Mouse (Mus musculus) ES-Bruce4 (cell line): ENCODE data around the gene Thap4. TPM values are rescaled to one million over a fixed set of nuclear protein-coding genes. Genes with fewer than 3 reads are reported as not detected.
"Not testable (repeated sequence)": the region's sequence is repeated elsewhere in the genome, so short reads cannot be mapped to it uniquely, and the experiment has no call there.

Experiments
- H3K27ac ChIP-seq: 2 replicates; pipeline ENCODE4 v1.5.1; 2012; ENCODE audit warnings: low read length, inconsistent platforms; ENCODE audit not compliant: insufficient read depth
- H3K27me3 ChIP-seq: 2 replicates; pipeline ENCODE4 v1.6.1; 2012; ENCODE audit warnings: mild to moderate bottlenecking, low read length, inconsistent platforms; ENCODE audit not compliant: control insufficient read depth, poor library complexity, insufficient read depth, severe bottlenecking
- H3K36me3 ChIP-seq: 2 replicates; pipeline ENCODE4 v1.6.1; 2012; ENCODE audit warnings: inconsistent platforms, mild to moderate bottlenecking, low read length, moderate library complexity; ENCODE audit not compliant: control insufficient read depth, poor library complexity, insufficient read depth, severe bottlenecking
- H3K4me1 ChIP-seq: one replicate; pipeline ENCODE4 v1.8.1; 2011; ENCODE audit warnings: low read length; ENCODE audit not compliant: control insufficient read depth, insufficient read depth
- H3K4me3 ChIP-seq: 2 replicates; pipeline ENCODE4 v1.5.1; 2011; ENCODE audit warnings: low read depth, mild to moderate bottlenecking, low read length
- H3K9ac ChIP-seq: 2 replicates; pipeline ENCODE4 v1.6.1; 2012; ENCODE audit warnings: low read depth, mild to moderate bottlenecking, inconsistent platforms; ENCODE audit not compliant: poor library complexity, severe bottlenecking
- H3K9me3 ChIP-seq: replicated peaks from 2 replicates; pipeline ENCODE4 v1.6.1; 2012; ENCODE audit warnings: mild to moderate bottlenecking, low read length, inconsistent platforms; ENCODE audit not compliant: control insufficient read depth, poor library complexity, insufficient read depth, severe bottlenecking
- CTCF ChIP-seq: IDR thresholded peaks from one replicate; pipeline ENCODE4 v1.8.1; 2011; ENCODE audit warnings: low read depth, low read length
- EP300 ChIP-seq: IDR thresholded peaks from 2 replicates; pipeline ENCODE4 v1.6.1; 2011; ENCODE audit warnings: low read depth, low read length; ENCODE audit not compliant: insufficient read depth
- POLR2A ChIP-seq: IDR thresholded peaks from one replicate; pipeline ENCODE4 v1.8.1; 2011; ENCODE audit warnings: low read length; ENCODE audit not compliant: insufficient read depth
- polyA plus RNA-seq: library from polyadenylated mRNA; stranded (reverse); fragments of >200 nt; gene quantifications from 2 replicates; pipeline ENCODE4 v1.2.4, GENCODE M21; 2011; ENCODE audit warnings: low read depth; ENCODE audit not compliant: missing spikeins, insufficient read depth, insufficient read length

Gene Thap4
- polyA plus RNA-seq, 1 experiment = 51.5 TPM

GRCm38 (mm10) chr1:93678386-93678785, 76.3 kb downstream of the Thap4 start:
- no peaks in the 10 kb centered on the region for H3K4me1 ChIP-seq
- H3K27ac ChIP-seq = no peak overlapping the region
- H3K4me3 ChIP-seq = no peak overlapping the region
- no peak overlapping the region for H3K9ac ChIP-seq
- H3K27me3 ChIP-seq = no peaks in the 10 kb centered on the region
- no peaks in the 10 kb centered on the region for H3K36me3 ChIP-seq
- 0 out of 2 replicates have a peak, but pooled peaks cover 5% of the 10 kb centered on the region for H3K9me3 ChIP-seq
- TF ChIP-seq EP300 = no peak
- TF ChIP-seq POLR2A = no peak

- no peak overlapping the region for H3K9ac ChIP-seq
- H3K9me3 ChIP-seq = no peaks in the 10 kb centered on the region
- no peaks in the 10 kb centered on the region for H3K4me1 ChIP-seq
- no peak overlapping the region for H3K4me3 ChIP-seq
- TF ChIP-seq CTCF (no peak), EP300 (no peak)
- H3K27ac ChIP-seq = no peak overlapping the region
- no peaks in the 10 kb centered on the region for H3K27me3 ChIP-seq
- H3K36me3 ChIP-seq = no peaks in the 10 kb centered on the region
Measured at GRCm38 (mm10) chr1:93672682-93673081, 82.0 kb downstream of the Thap4 start.

GRCm38 (mm10) chr1:93669941-93670340, 84.7 kb downstream of the Thap4 start:
- TF ChIP-seq EP300 (no peak), POLR2A (no peak), CTCF (no peak)
- H3K4me1 ChIP-seq = no peaks in the 10 kb centered on the region
- no peak overlapping the region for H3K27ac ChIP-seq
- no peak overlapping the region for H3K4me3 ChIP-seq
- H3K36me3 ChIP-seq = no peaks in the 10 kb centered on the region
- H3K9me3 ChIP-seq = no peaks in the 10 kb centered on the region
- H3K9ac ChIP-seq = no peak overlapping the region
- no peaks in the 10 kb centered on the region for H3K27me3 ChIP-seq

- H3K36me3 ChIP-seq = no peaks in the 10 kb centered on the region
- H3K9me3 ChIP-seq = no peaks in the 10 kb centered on the region
- no peaks in the 10 kb centered on the region for H3K4me1 ChIP-seq
- 0 out of 2 replicates have a peak, but pooled peaks have one; percentile 35 for TF ChIP-seq EP300
- TF ChIP-seq POLR2A = peak; percentile 32
- peak; percentile 58 for TF ChIP-seq CTCF
- H3K27me3 ChIP-seq = no peaks in the 10 kb centered on the region
- 0 out of 2 replicates have a peak overlapping the region, but pooled peaks have one; percentile 5 for H3K27ac ChIP-seq
- 0 out of 2 replicates have a peak overlapping the region, but pooled peaks have one; percentile 2 for H3K9ac ChIP-seq
- H3K4me3 ChIP-seq = peak overlapping the region; percentile 63
Measured at GRCm38 (mm10) chr1:93668791-93669548, 85.7 kb downstream of the Thap4 start.

- H3K27me3 ChIP-seq = no peaks in the 10 kb centered on the region
- H3K4me3 ChIP-seq = peak overlapping the region; percentile 59
- H3K27ac ChIP-seq = peak overlapping the region; percentile 40; the same call in 1 of the 2 replicates
- H3K9me3 ChIP-seq = no peaks in the 10 kb centered on the region
- peak overlapping the region; percentile 2; the same call in 1 of the 2 replicates for H3K9ac ChIP-seq
- H3K4me1 ChIP-seq = no peaks in the 10 kb centered on the region
- H3K36me3 ChIP-seq = no peaks in the 10 kb centered on the region
- TF ChIP-seq CTCF = no peak
- no peak for TF ChIP-seq POLR2A
- no peak for TF ChIP-seq EP300
Measured at GRCm38 (mm10) chr1:93667760-93668400, 86.8 kb downstream of the Thap4 start.

GRCm38 (mm10) chr1:93658559-93658958, 96.1 kb downstream of the Thap4 start, which contains the start of gene Stk25:
Gene Stk25, minus strand, starts transcription at chr1:93658659.
- not testable (repeated sequence) for H3K27me3 ChIP-seq, H3K9ac ChIP-seq, H3K36me3 ChIP-seq, H3K9me3 ChIP-seq, H3K4me3 ChIP-seq, H3K27ac ChIP-seq, H3K4me1 ChIP-seq
